Mouse (Mus musculus): ENCODE results near the gene Lmbrd1.

DNA sequence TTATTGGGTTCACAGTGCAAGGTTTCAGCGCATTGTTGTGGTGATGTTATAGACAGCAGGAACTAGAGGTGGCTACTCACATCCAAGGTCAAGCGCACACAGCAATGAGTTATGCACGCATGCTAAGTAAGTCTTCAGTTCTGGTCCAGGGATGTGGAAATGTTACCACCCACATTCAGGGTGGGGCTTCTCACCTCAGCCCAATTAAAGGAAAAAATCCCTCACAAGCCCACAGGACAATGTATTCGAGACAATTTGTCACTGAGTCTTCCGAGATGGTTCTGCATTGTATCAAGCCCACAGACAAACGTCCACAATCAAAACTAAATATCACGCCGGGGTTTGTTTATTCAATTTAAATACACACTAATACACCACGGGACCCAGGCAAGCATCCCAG is 724 bp upstream of the Lmbrd1 start:
- no peak for TF ChIP-seq CTCF (IDR thresholded peaks at IDR 0.05; ENCODE audit: low read depth)
- TF ChIP-seq EP300 (IDR thresholded peaks at IDR 0.05; ENCODE audit: low read depth), result no peak
